Mouse (Mus musculus) induced T-regulatory cell, adult 2 months (primary cell): Measurements from ENCODE around the gene Gusb.

Source experiments
- DNase-seq: peaks from one replicate; pipeline ENCODE4 v3.0.0-alpha.2; 2012; ENCODE audit warnings: low read depth

Gene Gusb

GRCm38 (mm10) chr5:129974866-129975311 is 28.0 kb downstream of the Gusb start:
- no peak for DNase-seq

GRCm38 (mm10) chr5:129974354-129974753 is 28.5 kb downstream of the Gusb start:
- no peak for DNase-seq

- DNase-seq = no peak
Observed at GRCm38 (mm10) chr5:129971491-129971890, 31.4 kb downstream of the Gusb start.

GRCm38 (mm10) chr5:129968417-129968816 is 34.4 kb downstream of the Gusb start:
- no peak for DNase-seq

- DNase-seq = no peak
Observed at GRCm38 (mm10) chr5:129966448-129966847, 36.4 kb downstream of the Gusb start.

GRCm38 (mm10) chr5:129963224-129963623 is 39.6 kb downstream of the Gusb start:
- no peak for DNase-seq

GRCm38 (mm10) chr5:129955792-129956191 is 47.1 kb downstream of the Gusb start:
- DNase-seq = peak; percentile 26

- no peak for DNase-seq
Observed at GRCm38 (mm10) chr5:129954473-129955254, 48.2 kb downstream of the Gusb start.

- DNase-seq = no peak
Observed at GRCm38 (mm10) chr5:129952143-129952542, 50.7 kb downstream of the Gusb start.

GRCm38 (mm10) chr5:129947528-129948033 is 55.3 kb downstream of the Gusb start:
- DNase-seq = no peak

- no peak for DNase-seq
Observed at GRCm38 (mm10) chr5:129943402-129943801, 59.4 kb downstream of the Gusb start.

- peak; percentile 42 for DNase-seq
Observed at GRCm38 (mm10) chr5:129942073-129942939, 60.5 kb downstream of the Gusb start.

GRCm38 (mm10) chr5:129941495-129942045 is 61.3 kb downstream of the Gusb start, which contains the start of gene Vkorc1l1:
TSS of gene Vkorc1l1 (plus strand) at chr5:129941970.
- peak; percentile 99 for DNase-seq

- no peak for DNase-seq
Observed at GRCm38 (mm10) chr5:129940736-129941494, 61.9 kb downstream of the Gusb start.

- peak; percentile 14 for DNase-seq
Observed at GRCm38 (mm10) chr5:129940281-129940680, 62.6 kb downstream of the Gusb start.
